Mouse (Mus musculus): ENCODE measurements around the gene Dcst1.

Dcst1 gene

DNA sequence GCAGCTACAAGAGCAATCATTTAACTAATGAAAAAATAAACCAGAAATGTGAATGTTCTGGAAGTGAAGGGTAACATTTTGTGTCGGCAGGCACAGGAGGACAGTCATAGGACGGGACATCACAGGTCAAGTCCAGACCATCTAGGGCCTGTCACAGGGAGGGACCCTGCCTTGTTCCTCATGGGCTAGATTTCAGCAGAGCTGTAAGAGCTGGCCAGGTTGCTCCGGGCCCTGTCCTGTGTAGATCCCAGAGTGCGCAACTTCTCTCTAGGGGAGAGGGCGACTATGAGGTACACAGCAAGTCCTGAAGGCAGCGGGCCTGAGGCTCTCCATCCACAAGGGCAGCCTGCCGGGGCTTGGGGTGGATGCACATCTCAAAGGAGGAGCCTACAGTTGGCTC lies 3.4 kb downstream of the Dcst1 start, which contains the start of gene Dcst2:
Dcst2 (plus strand) TSS at position 301 of the 400 bp plus-strand sequence.
- no peak for DNase-seq (ENCODE audit: low spot score)

DNA sequence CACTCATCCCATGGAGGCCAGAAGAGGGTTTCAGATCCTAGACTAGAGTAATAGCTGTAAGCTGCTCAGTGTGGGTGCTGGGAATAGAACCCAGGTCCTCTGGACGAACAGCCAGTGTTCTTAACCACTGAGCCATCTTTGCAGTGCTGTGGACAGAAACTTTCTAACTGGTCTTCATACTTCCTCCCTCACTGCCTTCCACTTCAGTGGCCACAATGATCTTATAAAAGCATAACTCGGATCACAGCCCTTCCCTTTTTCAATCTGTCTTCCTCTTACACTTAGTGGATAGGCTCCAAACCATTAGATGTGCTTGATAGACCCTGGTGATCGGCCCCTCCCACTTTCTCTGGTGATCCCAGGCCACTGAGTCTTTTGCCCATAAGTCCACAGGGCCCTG lies 4.8 kb downstream of the Dcst1 start:
- DNase-seq (ENCODE audit: low spot score), result no peak

DNA sequence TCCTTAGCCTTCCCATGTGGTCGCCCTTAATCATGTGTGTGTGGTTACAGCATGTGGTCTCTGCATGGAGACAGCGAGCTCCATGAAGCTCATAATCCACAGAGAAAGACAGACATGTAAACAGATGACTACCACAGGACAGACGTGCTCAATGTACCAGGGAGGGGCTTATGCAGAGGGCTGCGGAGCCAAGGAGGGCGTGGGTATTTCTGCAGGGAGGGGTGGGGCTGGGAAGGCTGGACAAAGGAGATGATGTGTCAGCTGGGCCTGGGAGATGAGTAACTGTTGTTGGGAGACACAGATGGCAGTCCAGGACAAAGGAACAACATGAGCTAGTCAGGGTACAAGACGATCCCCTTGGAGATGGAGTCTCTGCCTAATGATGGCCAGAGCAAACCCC lies 5.4 kb downstream of the Dcst1 start:
- DNase-seq (ENCODE audit: low spot score), result no peak

DNA sequence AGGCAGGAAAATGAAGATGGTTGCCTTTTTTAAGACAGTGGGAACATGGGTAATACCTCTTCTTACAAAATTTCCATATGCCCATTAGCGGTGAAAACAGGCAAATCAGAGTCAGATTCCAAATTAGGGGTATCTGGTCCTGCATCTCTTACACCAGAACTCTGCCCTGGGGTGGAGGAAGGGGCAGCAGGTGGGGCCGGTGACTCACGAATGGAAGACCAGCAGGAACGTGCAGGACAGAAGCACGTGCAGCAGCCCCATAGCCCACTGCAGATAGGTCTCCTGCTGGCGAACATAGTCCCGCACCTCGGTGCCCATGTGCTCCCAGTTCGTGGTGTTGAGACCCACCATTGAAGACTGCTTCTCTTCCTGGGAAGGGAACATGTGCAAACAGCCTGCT lies 9.0 kb downstream of the Dcst1 start:
- DNase-seq (ENCODE audit: low spot score), result no peak

DNA sequence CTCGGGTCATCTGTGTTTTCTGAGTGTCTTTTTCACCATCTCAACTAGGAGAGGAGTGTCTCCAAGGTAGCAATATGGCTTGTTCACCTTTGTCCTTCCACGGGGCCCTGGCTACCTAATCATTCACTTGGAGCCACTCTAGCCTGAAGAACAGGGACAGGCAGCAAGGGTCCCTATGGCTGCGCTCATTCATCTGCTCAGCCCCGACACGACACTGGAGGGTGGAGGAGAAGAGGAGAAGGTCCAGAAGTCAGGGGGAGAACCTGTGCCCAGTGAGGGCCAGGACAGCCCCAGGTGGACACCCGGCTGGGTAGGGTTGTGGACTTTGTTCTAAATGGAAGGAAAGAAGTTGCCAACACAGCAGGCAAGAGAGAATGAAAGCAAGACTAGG lies 9.5 kb downstream of the Dcst1 start:
- DNase-seq (ENCODE audit: low spot score), result no peak

DNA sequence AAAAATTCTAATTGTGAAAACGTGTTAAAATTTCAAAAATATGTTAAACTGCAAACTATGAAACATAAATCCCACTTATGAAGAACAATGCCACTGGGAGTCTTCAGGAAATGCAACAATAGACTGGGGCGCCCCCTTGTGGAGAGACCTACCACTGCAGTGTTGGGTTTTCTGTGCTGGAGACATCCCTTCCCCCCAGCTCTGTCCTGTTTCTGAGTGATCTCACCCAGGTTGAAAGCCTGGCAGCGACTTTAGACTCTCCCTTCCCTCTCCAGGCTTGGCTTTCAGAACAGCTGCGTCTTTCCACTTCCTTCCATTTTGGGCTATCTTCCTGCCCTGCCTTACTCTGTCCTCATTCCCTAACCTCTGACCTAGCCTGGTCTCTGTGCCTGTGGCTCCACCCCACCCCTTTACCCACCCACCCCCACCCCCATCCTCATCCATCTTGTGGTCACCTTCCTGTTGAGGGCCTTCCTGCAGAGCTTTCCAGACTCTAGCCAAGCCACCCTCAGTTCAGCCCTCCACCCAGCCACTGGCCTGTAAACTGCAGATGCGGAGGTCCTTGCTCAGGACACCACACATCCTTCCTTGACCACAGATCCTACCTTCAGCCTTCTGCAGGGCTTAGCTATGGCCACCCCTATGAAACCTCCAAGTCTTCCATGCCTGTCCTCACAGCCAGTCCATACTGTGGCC lies 10.1 kb downstream of the Dcst1 start:
- peak; percentile 92 for DNase-seq (ENCODE audit: low spot score)

DNA sequence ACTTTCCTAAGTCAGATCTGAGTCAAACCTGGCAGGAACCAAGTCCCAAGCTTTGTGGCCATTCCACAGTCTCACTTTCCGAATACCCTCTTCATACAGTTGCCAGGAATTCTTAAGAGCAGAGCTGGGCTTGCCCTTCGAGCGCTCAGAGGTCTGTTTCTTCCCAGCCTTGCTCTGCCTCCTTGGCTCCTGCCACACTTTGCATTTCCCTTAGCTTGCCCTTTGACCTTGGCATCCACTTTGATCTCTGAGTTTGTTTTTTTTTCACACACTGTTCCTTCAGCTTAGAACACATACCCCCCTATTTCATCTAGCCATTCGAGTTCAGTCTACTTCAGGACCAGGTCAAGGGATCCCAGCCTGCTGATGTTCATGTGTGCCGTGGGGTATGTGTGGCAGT lies 13.8 kb downstream of the Dcst1 start:
- DNase-seq (ENCODE audit: low spot score), result no peak

DNA sequence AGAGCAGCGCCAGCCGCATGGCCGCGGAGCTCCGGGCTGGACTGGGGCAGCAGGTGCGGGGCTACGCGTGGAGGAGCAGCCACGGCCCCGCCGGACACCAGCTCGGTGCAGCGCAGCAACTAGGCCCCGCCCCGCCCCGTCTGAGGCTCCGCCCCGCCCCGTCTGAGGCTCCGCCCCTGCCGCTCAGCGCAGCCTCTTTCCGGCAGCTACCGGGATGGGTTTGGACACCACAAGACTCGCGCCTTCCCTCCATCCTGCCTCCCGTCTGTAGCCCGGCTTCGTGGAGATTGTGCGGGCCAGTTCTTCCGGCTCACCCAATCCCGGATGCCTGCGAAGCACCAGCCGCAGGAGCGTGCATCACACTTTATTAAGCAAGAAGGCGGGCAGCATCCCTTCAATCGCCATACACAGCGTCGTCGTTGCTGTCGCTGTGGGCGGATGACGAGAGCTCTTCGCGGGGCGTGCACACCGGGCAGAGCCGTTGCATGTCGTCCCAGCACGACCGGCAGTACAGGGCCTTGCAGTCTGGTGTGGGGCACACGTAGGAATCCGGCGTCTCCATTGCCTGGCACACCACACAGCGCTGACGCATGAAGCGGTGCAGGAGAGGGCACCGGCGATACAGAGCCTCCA lies 15.1 kb downstream of the Dcst1 start, which contains the start of gene Adam15:
Adam15 (minus strand) TSS at position 128 of the 633 bp plus-strand sequence.
- peak; percentile 92 for DNase-seq (ENCODE audit: low spot score)

DNA sequence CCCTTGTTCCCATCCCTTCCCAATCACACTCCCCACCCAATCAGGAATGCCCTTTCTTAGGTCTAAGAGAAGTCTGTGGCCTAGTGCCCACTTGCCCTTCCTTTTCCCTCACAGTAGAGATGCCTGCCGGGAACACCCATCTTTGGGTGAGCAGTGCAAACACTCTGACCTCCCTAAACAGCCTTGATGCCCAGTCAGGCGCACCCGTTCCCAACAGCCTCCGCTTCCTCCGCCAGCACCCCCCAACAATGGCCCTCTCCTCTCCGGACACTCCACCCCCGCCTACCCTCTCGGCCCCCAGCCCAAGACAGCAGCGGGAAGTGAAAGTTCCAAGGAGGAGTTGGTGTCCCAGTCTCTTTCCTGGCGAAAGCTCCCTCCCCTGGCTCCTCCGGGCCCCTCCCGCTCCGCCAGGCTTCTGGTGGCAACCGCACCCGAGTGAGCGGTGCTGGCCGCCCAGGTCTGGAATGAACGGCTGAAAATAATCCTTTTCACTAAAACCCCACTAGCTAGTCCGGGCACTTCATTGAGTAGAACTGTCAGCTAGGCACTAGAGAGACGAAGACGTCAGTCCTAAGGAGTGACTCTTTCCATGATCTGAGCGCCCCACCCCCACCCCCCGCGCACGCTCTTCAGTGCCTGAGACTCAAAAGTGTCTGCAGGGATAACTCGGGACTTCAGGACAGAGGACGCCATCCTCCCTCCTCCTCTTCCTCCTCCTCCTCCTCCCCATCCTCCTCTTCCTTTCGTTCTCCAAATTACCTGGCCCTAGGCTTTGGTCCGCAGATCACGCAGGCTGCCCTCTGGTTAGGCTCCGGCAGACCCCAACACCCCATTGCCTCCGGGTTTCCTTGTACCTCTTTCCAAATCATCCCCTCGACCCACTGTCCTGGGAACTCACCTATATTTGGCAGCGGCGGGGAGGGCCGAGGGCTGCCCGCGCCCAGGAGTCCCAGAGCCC lies 15.9 kb downstream of the Dcst1 start:
- no peak for DNase-seq (ENCODE audit: low spot score)

DNA sequence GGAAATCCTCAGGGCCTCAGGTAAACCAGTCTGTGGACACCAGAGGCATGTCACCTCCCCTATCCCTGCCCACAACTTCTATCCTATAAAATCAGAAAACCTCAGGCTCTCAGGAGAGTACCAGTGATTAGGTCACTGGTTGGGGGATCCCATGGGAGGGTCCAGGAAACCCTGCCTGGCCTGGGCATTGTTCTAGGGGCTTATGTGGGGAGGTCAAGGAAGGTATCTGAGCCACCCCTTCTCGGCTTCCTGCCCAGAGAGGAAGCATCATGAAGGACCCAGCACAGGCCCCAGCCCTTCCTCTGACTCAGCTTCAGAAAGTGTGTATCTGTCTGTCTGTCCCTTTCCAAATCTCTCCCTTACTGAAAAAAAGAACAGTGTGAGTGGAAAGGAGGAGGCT lies 17.1 kb downstream of the Dcst1 start:
- no peak for DNase-seq (ENCODE audit: low spot score)

DNA sequence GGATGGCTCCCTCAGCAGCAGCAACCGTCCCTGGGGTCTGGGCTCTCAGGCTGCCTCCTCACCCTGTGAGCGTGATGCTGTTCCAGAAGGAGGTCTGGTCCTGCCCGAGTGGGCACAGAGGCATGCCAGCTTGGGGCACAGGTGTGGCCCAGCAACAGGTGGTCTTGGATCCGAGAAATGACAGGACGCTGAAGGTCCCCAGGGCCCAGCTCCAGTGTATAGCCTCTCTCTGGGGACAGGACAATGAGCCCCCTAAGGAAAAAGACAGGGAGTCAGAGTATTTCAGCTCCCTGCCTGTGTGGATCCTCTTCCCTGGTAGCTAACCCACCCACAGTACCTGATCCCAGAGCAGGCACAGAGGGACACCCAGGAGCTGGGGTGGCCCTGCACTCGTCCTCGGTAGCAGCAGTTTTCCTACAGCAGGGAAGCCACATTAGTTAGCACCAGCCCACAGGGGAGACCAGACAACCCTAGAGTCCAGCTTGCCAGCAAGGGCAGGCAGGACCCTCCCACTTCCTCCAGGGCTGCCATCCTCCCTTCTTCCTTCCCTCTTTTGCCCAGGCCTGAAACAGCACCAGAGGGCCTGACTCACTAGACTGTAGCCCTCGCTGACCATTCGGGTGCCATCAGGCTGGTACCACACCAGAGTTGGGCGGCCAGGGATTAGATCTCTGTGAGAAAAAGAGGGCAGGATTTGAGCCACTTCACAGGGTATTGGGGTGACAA lies 18.1 kb downstream of the Dcst1 start:
- no peak for DNase-seq (ENCODE audit: low spot score)

DNA sequence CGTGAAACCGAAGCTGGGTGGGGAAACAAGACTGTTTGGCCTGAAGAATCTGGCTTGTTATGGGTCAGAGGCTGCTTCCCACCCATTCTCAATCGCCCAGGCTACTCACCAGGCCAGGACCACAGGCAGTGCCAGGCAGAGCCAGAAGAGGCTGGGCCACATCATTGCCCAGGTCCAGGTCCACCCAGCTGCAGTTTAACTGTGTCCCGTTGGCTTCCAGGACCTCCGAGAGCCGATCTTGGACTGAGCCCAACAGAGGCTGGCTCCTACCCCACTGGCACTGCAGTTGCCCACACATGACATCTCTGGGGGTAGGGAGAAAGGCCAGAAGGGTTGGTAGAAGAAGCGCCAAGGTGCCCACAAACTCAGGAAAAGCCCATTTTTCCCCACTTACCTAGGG lies 21.8 kb downstream of the Dcst1 start:
- no peak for DNase-seq (ENCODE audit: low spot score)

DNA sequence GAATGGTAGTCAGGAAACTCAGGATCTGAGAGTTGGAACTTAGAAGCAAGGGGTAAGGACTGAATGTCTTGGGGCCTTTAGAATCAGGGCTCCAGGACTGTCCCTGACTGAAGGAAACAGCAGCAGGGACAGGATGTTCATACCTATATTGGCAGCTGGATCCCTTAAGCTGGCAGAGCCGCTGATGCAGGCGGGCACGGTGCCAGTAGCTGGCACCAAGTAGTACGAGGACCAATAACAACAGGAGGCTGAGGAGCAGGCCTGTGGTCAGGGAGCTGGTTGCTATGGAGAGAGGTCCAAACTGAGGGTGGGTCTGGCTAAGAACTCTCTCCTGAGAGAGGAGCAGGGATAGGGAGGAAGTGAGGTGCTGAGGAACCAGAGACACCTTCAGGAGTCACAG lies 23.3 kb downstream of the Dcst1 start:
- no peak for DNase-seq (ENCODE audit: low spot score)

DNA sequence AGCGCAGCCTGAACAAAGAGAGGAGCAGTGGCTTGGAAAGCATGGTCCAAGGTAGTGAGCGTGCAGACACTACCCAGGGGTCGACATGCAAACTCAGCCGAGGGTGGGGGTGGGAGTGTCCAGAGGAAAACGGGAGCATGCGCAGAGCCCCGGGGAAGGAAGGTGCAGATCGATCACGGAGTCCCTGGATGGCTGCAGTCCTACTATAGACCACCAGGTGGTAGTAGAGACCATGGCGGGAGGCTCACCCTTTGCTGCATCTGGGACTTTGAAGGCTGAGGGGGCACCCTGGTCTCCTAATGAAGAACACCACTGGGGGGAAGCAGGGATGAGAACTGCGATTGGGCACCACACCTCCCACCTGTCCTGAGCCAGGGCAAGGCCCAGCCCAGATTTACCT lies 24.6 kb downstream of the Dcst1 start:
- DNase-seq (ENCODE audit: low spot score), result peak; percentile 83

DNA sequence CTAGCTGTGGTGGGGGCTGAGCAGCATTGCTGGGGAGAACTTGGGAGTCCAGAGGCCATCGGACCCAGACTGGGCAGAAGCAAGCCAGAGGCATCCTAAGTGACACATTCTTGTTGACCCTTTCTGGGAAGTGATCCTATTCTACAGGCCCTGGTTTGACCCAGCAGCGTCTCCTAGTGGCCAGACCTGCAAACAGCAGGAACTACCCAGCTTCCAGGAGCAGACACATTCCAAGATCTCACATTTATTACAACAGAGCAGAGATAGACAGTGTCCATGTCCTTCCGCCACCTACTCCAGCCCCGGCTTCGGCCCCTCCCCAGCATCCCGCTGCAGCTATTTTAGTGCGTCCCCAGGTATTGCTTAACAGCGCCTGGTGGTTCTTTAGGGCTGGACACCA lies 25.6 kb downstream of the Dcst1 start:
- DNase-seq (ENCODE audit: low spot score), result peak; percentile 79

DNA sequence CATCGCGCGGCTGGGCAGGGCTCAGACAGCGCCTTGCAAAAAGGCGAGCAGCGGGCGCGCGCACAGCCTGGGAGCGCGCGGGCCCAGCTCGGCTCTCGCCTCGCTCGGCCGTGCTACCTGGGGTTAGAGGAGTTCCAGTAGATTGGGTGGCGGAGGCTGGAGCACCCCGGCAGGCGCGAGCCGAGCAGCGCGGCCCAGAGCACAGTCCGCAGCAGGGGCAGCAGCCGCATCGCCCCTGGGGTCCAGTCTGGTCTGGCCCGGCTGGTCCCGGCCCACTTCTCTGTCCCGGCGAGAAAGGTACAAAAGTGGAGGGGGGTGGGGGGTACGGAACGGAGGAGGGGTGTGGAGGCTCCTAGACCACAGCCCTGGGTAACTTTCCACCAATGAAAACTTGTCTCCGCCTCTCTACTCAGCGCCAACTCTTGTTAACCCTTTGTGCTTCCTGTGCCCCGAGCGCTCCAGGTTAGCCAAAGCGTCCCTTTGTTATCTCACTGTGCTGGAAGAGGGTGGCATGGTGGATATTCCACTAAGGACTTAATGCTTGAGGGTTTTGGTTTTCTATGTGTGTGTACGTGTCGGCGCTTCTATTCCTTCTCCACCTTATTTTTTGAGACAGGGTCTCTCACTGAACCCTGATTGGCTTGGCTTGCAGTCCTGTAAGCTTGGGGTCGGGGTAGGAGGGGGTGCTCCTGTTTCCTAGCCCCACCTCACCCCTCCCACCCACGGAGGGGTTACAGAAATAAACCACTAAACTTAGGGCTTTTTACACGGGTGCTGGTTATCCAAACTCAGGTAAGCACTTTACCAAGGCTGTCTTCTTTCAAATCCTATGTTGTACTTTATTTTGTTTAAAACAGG lies 27.1 kb downstream of the Dcst1 start, which contains the start of gene Efna4:
Efna4 (minus strand) TSS at position 308 of the 858 bp plus-strand sequence.
- DNase-seq (ENCODE audit: low spot score), result no peak

DNA sequence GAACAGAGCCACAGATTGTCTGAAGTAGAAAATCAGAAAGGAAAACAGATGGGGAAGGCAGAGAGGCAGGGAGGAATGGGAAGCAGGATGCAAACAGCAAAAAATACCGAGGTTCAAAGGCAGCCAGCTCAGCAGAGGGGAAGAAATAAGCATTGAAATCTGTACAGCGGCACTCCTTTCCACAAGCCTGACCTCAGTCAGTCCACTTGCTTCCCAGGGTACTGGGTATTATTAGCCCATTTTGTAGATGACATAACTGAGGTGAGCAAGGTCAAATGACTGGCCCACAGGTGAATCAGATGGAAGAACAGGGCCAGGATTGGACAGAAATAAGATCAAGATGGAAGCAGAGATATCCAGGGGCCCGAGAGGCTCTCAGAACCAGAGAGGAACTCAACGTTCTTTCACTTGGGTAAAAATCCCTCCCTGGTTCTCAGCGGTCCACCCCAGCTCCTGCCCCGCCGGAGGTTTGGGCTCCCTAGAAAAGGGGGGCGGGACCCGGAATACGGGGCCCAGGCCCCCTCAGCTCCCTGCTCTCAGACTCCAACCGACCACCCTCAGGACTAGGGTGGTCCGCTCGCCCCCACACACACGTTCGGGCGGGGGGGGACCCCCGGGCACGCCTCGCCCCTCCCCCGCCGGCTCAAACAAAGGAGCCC lies 27.9 kb downstream of the Dcst1 start:
- DNase-seq (ENCODE audit: low spot score), result no peak

DNA sequence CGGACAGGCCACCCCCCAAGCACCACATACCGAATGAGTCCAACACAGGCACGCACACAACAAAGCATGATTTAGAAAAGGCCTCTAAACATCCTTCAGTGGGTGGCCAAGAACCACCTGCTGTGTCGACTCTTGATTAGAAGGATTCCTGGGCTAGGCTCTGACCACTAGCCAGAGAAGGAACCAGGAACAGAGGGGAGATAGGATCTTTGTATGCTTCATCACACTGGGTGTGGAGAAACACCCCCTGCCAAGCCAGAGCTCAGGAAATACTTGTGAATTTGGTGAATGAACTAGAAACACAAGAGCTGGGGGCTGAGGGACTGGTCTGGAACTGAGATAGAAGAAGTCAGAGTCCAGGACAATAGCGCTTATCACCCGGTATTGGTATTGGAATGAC lies 28.5 kb downstream of the Dcst1 start:
- no peak for DNase-seq (ENCODE audit: low spot score)

DNA sequence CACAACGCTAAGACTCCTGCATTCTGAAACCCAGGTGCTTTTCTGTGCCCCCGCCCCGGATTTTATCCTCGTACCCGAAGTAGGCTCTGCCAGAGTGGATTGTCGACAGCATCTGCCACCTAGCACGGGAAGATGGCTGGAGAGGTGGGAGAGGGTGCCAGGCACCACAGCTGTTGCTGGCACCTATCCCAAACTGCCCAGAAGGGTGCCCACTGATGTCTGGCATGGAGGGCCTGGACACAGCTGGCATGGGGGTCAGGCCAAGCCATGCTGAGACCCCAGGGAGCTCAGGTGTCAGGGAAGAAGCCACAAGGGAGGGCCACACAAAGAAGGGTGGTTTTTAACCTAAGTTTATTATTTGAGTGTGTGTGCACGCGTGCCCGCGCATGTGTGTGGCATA lies 32.0 kb downstream of the Dcst1 start:
- DNase-seq (ENCODE audit: low spot score), result no peak

DNA sequence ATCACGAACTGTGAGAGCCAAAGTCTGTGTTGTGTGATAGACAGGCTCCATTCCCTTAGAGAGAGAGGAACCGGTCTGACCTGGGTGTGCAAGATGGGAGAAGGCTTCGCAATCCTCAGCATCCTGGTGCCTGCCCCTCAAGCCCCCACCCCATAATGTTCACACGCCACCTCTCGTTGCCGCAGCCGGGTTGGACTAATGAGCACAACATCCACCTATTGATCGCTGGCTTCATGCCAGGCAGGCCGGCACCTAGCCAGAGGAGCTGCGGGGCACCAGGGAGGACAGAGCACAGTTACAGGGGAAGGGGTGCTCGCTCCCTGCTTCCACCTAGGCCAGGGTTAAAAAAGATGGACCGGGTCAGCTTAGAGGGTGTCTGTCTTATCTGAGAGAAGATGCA lies 32.6 kb downstream of the Dcst1 start:
- no peak for DNase-seq (ENCODE audit: low spot score)
